13 mouse cellular contexts compared by ENCODE assay signal in genomic region chr1:174555412-174555811, GRCm38 (mm10).
"Had no signal": no experiment of that assay in that cellular context is flagged by ENCODE, and none has a peak within 500 bp of the region (broad histone marks: within the 10 kb centered on the region; RNA-seq: fewer than 3 reads in every experiment).

No protein-coding gene starts in this region.

- H3K27ac ChIP-seq: kidney, embryonic 15.5 days; limb, embryonic 13.5 days; liver, embryonic 14.5 days; midbrain, embryonic 15.5 days; neural tube, embryonic 13.5 days; stomach, embryonic 15.5 days had no signal

- H3K4me3 ChIP-seq: kidney, embryonic 15.5 days; limb, embryonic 13.5 days; midbrain, embryonic 15.5 days; neural tube, embryonic 13.5 days; stomach, embryonic 15.5 days had no signal

- DNase-seq: kidney, adult 2 months; kidney, postnatal 14 days; layer of hippocampus, postnatal 36 days; left cerebral cortex, postnatal 4 days; lung, adult 18-20 months; retina, postnatal 1 day; thymus, postnatal 4 days had no signal
